Mouse (Mus musculus) small intestine, adult 2 months (tissue): ENCODE measurements around the gene Grn. TPM values are rescaled to one million over a fixed set of nuclear protein-coding genes. Genes with fewer than 3 reads are reported as not detected.

ENCODE experiments used
- H3K27ac ChIP-seq: fragments of 200-500 bp; 2 replicates; pipeline ENCODE4 v1.5.1; 2012; ENCODE audit warnings: low read depth, low read length, control low read depth, inconsistent platforms; ENCODE audit not compliant: insufficient read depth
- H3K27me3 ChIP-seq: fragments of 200-500 bp; 2 replicates; pipeline ENCODE4 v1.6.1; 2012; ENCODE audit warnings: mild to moderate bottlenecking, moderate library complexity, low read length, inconsistent platforms; ENCODE audit not compliant: control insufficient read depth, insufficient read depth
- H3K36me3 ChIP-seq: fragments of 200-500 bp; 2 replicates; pipeline ENCODE4 v1.6.1; 2012; ENCODE audit warnings: mild to moderate bottlenecking, low read length, control low read depth, inconsistent platforms; ENCODE audit not compliant: control insufficient read depth, insufficient read depth
- H3K4me1 ChIP-seq: fragments of 200-500 bp; 2 replicates; pipeline ENCODE4 v1.6.1; 2012; ENCODE audit warnings: low read length, inconsistent platforms, mixed read lengths; ENCODE audit not compliant: control insufficient read depth, insufficient read depth, insufficient read length
- H3K4me3 ChIP-seq: fragments of 200-500 bp; 2 replicates; pipeline ENCODE4 v1.5.1; 2012; ENCODE audit warnings: low read depth, mild to moderate bottlenecking, control low read depth, inconsistent platforms, low read length, moderate library complexity
- CTCF ChIP-seq: fragments of 200-500 bp; IDR thresholded peaks from 2 replicates; pipeline ENCODE4 v1.5.1; 2012; ENCODE audit warnings: low read depth, mild to moderate bottlenecking, control low read depth, inconsistent platforms, low read length, moderate library complexity, mixed read lengths; ENCODE audit not compliant: insufficient replicate concordance, insufficient read length; ENCODE audit errors: extremely low read depth
- POLR2A ChIP-seq: fragments of 200-500 bp; IDR thresholded peaks from 2 replicates; pipeline ENCODE4 v1.6.1; 2012; ENCODE audit warnings: low read depth, mild to moderate bottlenecking, control low read depth, inconsistent platforms, low read length, moderate library complexity
- WGBS: fragments of 180-500 bp; shearing (Covaris S2); methylation state at CpG from one replicate; pipeline ENCODE4 v1.1.7; 2018; 5-methylcytosine and 5-hydroxymethylcytosine counted together
- polyA plus RNA-seq: library from polyadenylated mRNA; depleted of rRNA; stranded (reverse); fragments of >200 nt; gene quantifications from 2 replicates; pipeline ENCODE4 v1.2.3, GENCODE M21; 2012

Grn gene
- polyA plus RNA-seq, 1 experiment = 111 TPM

GRCm38 (mm10) chr11:102429551-102429950 is 564 bp upstream of the Grn start:
- Histone ChIP-seq H3K4me1 (peaks cover 8% of the 10 kb centered on the region; the same call in 1 of the 2 replicates), H3K27me3 (no peaks in the 10 kb centered on the region), H3K36me3 (peaks cover under 1% of the 10 kb centered on the region), H3K4me3 (no peak overlapping the region; the same call in 1 of the 2 replicates), H3K27ac (peak overlapping the region; percentile 34; the same call in 1 of the 2 replicates)
- TF ChIP-seq CTCF (no peak), POLR2A (no peak)
- WGBS = 18% methylated on average over 3 of the region's 3 CpGs

DNA sequence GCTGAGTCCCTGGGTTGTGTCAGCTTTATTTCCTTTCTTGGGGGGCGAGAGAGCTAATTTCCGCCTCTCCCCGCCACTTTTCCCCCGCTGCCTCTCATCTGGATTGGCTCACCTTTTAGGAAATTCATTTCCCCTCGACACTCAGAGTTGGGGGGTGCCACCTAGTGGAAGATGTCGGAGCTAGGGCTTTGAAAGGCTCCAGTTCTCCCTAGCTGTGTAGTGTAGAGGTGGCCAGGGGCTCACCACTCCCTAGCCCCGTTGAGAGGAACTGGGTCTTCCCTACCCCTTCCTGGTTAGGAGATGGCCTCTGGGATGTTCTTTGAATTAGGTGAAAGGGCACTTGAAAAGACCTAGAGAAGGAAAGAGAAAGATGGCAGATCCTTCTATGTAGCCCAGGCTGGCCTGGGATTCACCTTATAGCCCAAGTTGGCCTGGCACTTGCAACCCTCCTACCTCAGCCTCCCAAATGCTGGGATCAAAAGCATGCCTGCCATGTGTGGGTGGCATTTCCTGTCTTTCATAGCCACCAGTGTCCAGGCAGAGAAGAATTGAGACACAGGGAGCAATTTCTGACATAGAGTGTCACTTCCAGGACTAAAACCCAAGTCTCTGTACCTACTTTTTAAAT is 1.0 kb downstream of the Grn start:
- TF ChIP-seq POLR2A (peak; percentile 41; the same call in 1 of the 2 replicates), CTCF (peak; percentile 67; the same call in 1 of the 2 replicates)
- Histone ChIP-seq H3K4me1 (peaks cover 8% of the 10 kb centered on the region; the same call in 1 of the 2 replicates), H3K4me3 (peak overlapping the region; percentile 85), H3K27me3 (no peaks in the 10 kb centered on the region), H3K36me3 (peaks cover 16% of the 10 kb centered on the region), H3K27ac (peak overlapping the region; percentile 65)
- WGBS = under 1% methylated on average over 7 of the region's 7 CpGs

GRCm38 (mm10) chr11:102431728-102432114 is 1.6 kb downstream of the Grn start:
- 42% methylated on average over 3 of the region's 3 CpGs for WGBS
- peaks cover 8% of the 10 kb centered on the region; the same call in 1 of the 2 replicates for H3K4me1 ChIP-seq
- TF ChIP-seq CTCF (no peak), POLR2A (no peak)
- no peaks in the 10 kb centered on the region for H3K27me3 ChIP-seq
- H3K4me3 ChIP-seq = peak overlapping the region; percentile 44
- H3K27ac ChIP-seq = peak overlapping the region; percentile 56; the same call in 1 of the 2 replicates
- peaks cover 19% of the 10 kb centered on the region for H3K36me3 ChIP-seq

DNA sequence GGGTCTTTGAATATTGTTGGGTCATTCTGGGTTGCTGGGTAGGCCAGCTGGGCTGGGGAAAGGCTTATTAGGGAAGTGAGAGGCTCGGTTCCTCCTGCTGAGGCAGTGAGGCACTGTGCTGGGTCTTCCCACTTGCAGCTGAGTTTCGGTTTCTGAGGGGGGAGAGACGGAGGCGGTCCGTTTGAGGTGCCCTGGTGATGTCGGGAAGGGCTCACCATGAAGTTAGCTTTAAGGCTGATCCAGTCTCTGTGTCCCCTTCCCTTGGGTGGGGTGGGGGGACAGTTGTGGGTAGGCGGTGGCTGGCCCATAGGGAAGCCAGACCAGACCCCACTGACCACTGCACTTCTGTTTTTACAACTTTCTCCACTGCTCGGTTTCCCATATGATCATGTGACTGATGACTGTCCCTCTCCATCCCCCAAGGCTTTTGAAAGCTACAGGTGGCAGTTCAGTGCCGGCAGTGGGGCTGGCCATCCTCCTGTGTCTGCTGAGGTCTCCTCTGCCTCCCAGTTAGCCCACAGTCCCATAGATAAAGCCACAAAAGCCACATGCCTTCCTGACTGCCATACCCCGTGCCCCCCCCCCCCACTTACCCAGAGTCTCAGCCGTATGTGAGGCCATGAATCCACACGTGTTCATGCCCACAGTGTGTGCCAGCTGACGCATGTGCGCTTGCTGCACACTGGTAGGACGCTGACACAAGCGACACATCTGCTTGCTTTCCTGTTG is 2.2 kb downstream of the Grn start:
- H3K27ac ChIP-seq = peak overlapping the region; percentile 56
- H3K4me3 ChIP-seq = peak overlapping the region; percentile 44
- TF ChIP-seq CTCF (no peak), POLR2A (no peak; the same call in 1 of the 2 replicates)
- no peaks in the 10 kb centered on the region for H3K27me3 ChIP-seq
- H3K36me3 ChIP-seq = peaks cover 19% of the 10 kb centered on the region
- WGBS = 53% methylated on average over 16 of the region's 16 CpGs
- peaks cover 9% of the 10 kb centered on the region for H3K4me1 ChIP-seq

DNA sequence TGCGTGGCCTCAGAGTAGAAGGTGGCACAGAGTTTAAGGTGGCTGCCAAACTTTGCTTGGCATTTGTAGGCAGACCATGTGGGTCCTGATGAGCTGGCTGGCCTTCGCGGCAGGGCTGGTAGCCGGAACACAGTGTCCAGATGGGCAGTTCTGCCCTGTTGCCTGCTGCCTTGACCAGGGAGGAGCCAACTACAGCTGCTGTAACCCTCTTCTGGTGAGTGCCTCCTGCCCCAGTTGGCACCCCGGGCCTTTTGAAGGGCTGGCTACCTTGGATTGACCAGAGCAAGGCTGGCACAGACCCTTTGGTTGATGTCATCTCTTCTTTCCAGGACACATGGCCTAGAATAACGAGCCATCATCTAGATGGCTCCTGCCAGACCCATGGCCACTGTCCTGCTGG is 2.8 kb downstream of the Grn start:
- Histone ChIP-seq H3K36me3 (peaks cover 19% of the 10 kb centered on the region), H3K27me3 (no peaks in the 10 kb centered on the region), H3K4me3 (peak overlapping the region; percentile 44), H3K4me1 (peaks cover 14% of the 10 kb centered on the region), H3K27ac (peak overlapping the region; percentile 25; the same call in 1 of the 2 replicates)
- TF ChIP-seq CTCF (no peak), POLR2A (no peak)
- 79% methylated on average over 6 of the region's 6 CpGs for WGBS

- peaks cover 4% of the 10 kb centered on the region; the same call in 1 of the 2 replicates for H3K27me3 ChIP-seq
- peaks cover 19% of the 10 kb centered on the region for H3K36me3 ChIP-seq
- TF ChIP-seq CTCF (no peak), POLR2A (no peak)
- no peak overlapping the region for H3K4me3 ChIP-seq
- WGBS = 92% methylated on average over 7 of the region's 7 CpGs
- H3K4me1 ChIP-seq = peaks cover 18% of the 10 kb centered on the region
- no peak overlapping the region for H3K27ac ChIP-seq
These were observed 3.8 kb downstream of the Grn start for GRCm38 (mm10) chr11:102433866-102434265.

- peaks cover 8% of the 10 kb centered on the region; the same call in 1 of the 2 replicates for H3K27me3 ChIP-seq
- peaks cover 18% of the 10 kb centered on the region for H3K4me1 ChIP-seq
- 15% methylated on average over 7 of the region's 7 CpGs for WGBS
- no peak overlapping the region for H3K27ac ChIP-seq
- H3K4me3 ChIP-seq = no peak overlapping the region
- peaks cover 19% of the 10 kb centered on the region for H3K36me3 ChIP-seq
- TF ChIP-seq POLR2A (no peak; the same call in 1 of the 2 replicates), CTCF (peak; percentile 79; the same call in 1 of the 2 replicates)
These were observed 4.3 kb downstream of the Grn start for GRCm38 (mm10) chr11:102434406-102434805.
